Mouse (Mus musculus): Measurements from ENCODE around the gene Shkbp1.

DNA sequence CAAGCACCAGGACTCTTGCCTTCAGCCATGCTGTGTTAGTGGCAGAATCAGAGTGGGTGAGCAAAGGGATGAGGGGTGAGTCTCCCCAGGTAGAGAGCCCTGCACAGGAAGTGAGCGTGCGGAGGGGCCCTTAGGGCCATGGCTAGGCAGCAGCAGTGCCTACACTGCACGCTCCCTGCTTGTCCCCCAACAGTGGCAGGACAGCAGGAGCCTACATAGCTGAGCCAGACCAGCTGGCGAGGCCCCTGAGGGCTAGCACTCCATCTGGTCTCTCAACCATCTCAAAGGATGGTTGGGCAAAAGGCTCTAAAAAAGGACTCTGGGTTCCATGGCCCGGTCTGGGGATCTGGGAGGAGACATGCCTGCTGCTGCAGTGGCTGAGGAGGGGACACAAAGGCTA lies 28.3 kb upstream of the Shkbp1 start:
- TF ChIP-seq CTCF (IDR thresholded peaks at IDR 0.05) (no peak), EP300 (IDR thresholded peaks at IDR 0.05) (no peak)
